Mouse (Mus musculus) cerebellum, adult 2 months (tissue): ENCODE measurements around the gene Efnb1. TPM values are rescaled to one million over a fixed set of nuclear protein-coding genes. Genes with fewer than 3 reads are reported as not detected.

Experiments
- DNase-seq, 2 experiments: peaks; one replicate each; pipeline ENCODE4 v3.0.0; 2021
- H3K27ac ChIP-seq: fragments of 200-500 bp; 2 replicates; pipeline ENCODE4 v1.5.1; 2012; ENCODE audit warnings: low read length, control low read depth, inconsistent platforms; ENCODE audit not compliant: insufficient read depth
- H3K27me3 ChIP-seq: fragments of 200-500 bp; 2 replicates; pipeline ENCODE4 v1.6.1; 2012; ENCODE audit warnings: inconsistent platforms, mild to moderate bottlenecking, low read length, moderate library complexity; ENCODE audit not compliant: control insufficient read depth, insufficient read depth
- H3K4me1 ChIP-seq: fragments of 200-500 bp; 2 replicates; pipeline ENCODE4 v1.6.1; 2011; ENCODE audit warnings: low read length; ENCODE audit not compliant: control insufficient read depth, insufficient read depth
- H3K4me3 ChIP-seq: fragments of 200-500 bp; replicated peaks from 2 replicates; pipeline ENCODE3; 2011; ENCODE audit warnings: mild to moderate bottlenecking, low read depth, low read length, control low read depth; ENCODE audit not compliant: insufficient read depth
- CTCF ChIP-seq: fragments of 200-500 bp; IDR thresholded peaks from 2 replicates; pipeline ENCODE4 v1.5.1; 2011; ENCODE audit warnings: low read depth, mild to moderate bottlenecking, control low read depth, low read length, moderate library complexity, borderline replicate concordance; ENCODE audit not compliant: insufficient read depth
- POLR2A ChIP-seq: fragments of 200-500 bp; IDR thresholded peaks from 2 replicates; pipeline ENCODE4 v1.6.1; 2011; ENCODE audit warnings: low read length, control low read depth, borderline replicate concordance; ENCODE audit not compliant: insufficient read depth
- WGBS: fragments of 180-500 bp; shearing (Covaris S2); methylation state at CpG from one replicate; pipeline ENCODE4 v1.1.7; 2018; 5-methylcytosine and 5-hydroxymethylcytosine counted together
- polyA plus RNA-seq: library from polyadenylated mRNA; depleted of rRNA; stranded (reverse); fragments of >200 nt; gene quantifications from 2 replicates; pipeline ENCODE4 v1.2.3, GENCODE M21; 2012

The Efnb1 gene
- polyA plus RNA-seq, 1 experiment: 4.6 TPM

GRCm38 (mm10) chrX:99164855-99165368 is 29.0 kb downstream of the Efnb1 start:
- H3K27me3 ChIP-seq: no peaks in the 10 kb centered on the region
- 36% methylated on average over 4 of the region's 4 CpGs for WGBS
- no peak for DNase-seq
- no peak overlapping the region for H3K27ac ChIP-seq
- no peaks in the 10 kb centered on the region for H3K4me1 ChIP-seq
- no peak overlapping the region for H3K4me3 ChIP-seq
- TF ChIP-seq POLR2A: no peak
- TF ChIP-seq CTCF: no peak

- no peaks in the 10 kb centered on the region for H3K4me1 ChIP-seq
- H3K27ac ChIP-seq: no peak overlapping the region
- H3K27me3 ChIP-seq: no peaks in the 10 kb centered on the region
- no peak for DNase-seq
- WGBS: 92% methylated on average over 1 of the region's 1 CpGs
- TF ChIP-seq POLR2A (no peak), CTCF (no peak)
- H3K4me3 ChIP-seq: no peak overlapping the region
Measured at GRCm38 (mm10) chrX:99167014-99167413, 31.1 kb downstream of the Efnb1 start.

- no peak for TF ChIP-seq CTCF
- TF ChIP-seq POLR2A: no peak
- H3K27ac ChIP-seq: no peak overlapping the region
- no peaks in the 10 kb centered on the region for H3K4me1 ChIP-seq
- no peak overlapping the region for H3K4me3 ChIP-seq
- WGBS: 66% methylated on average over 7 of the region's 7 CpGs
- no peak for DNase-seq
- no peaks in the 10 kb centered on the region for H3K27me3 ChIP-seq
Measured at GRCm38 (mm10) chrX:99167550-99167949, 31.6 kb downstream of the Efnb1 start.

- Histone ChIP-seq H3K4me1 (no peaks in the 10 kb centered on the region), H3K27me3 (no peaks in the 10 kb centered on the region), H3K27ac (no peak overlapping the region), H3K4me3 (no peak overlapping the region)
- DNase-seq: no peak
- no peak for TF ChIP-seq CTCF
- no peak for TF ChIP-seq POLR2A
- WGBS: 51% methylated on average over 5 of the region's 5 CpGs
Measured at GRCm38 (mm10) chrX:99172301-99172700, 36.4 kb downstream of the Efnb1 start.

- TF ChIP-seq POLR2A (no peak), CTCF (no peak)
- DNase-seq: no peak
- WGBS: 54% methylated on average over 8 of the region's 9 CpGs
Measured at GRCm38 (mm10) chrX:99185081-99185596, 49.2 kb downstream of the Efnb1 start.

GRCm38 (mm10) chrX:99186497-99187435 is 50.8 kb downstream of the Efnb1 start:
- DNase-seq: no peak
- WGBS: 43% methylated on average over 10 of the region's 10 CpGs
- Histone ChIP-seq H3K27me3 (no peaks in the 10 kb centered on the region), H3K4me3 (no peak overlapping the region), H3K27ac (no peak overlapping the region), H3K4me1 (no peaks in the 10 kb centered on the region)
- TF ChIP-seq POLR2A: no peak
- TF ChIP-seq CTCF: no peak

More at GRCm38 (mm10) chrX:99185081-99185596, 49.2 kb downstream of the Efnb1 start:
- no peak overlapping the region for H3K4me3 ChIP-seq
- no peak overlapping the region for H3K27ac ChIP-seq
- no peaks in the 10 kb centered on the region for H3K27me3 ChIP-seq
- no peaks in the 10 kb centered on the region for H3K4me1 ChIP-seq

- Histone ChIP-seq H3K4me3 (no peak overlapping the region), H3K27ac (no peak overlapping the region), H3K4me1 (no peaks in the 10 kb centered on the region), H3K27me3 (no peaks in the 10 kb centered on the region)
- 83% methylated on average over 10 of the region's 10 CpGs for WGBS
- DNase-seq: no peak
- TF ChIP-seq CTCF: no peak
- TF ChIP-seq POLR2A: no peak
Measured at GRCm38 (mm10) chrX:99191441-99192087, 55.6 kb downstream of the Efnb1 start.

GRCm38 (mm10) chrX:99196910-99197309 is 61.0 kb downstream of the Efnb1 start:
- no peak overlapping the region for H3K27ac ChIP-seq
- no peak overlapping the region for H3K4me3 ChIP-seq
- DNase-seq: no peak
- TF ChIP-seq CTCF (no peak), POLR2A (no peak)
- H3K27me3 ChIP-seq: no peaks in the 10 kb centered on the region
- WGBS: 66% methylated on average over 8 of the region's 9 CpGs
- no peaks in the 10 kb centered on the region for H3K4me1 ChIP-seq
